Mouse (Mus musculus) right cerebral cortex, postnatal 14 days (tissue): Measurements from ENCODE around the gene Palmd.

Experiments
- DNase-seq: peaks from one replicate; pipeline ENCODE4 v3.0.0; 2022

Palmd gene

DNA sequence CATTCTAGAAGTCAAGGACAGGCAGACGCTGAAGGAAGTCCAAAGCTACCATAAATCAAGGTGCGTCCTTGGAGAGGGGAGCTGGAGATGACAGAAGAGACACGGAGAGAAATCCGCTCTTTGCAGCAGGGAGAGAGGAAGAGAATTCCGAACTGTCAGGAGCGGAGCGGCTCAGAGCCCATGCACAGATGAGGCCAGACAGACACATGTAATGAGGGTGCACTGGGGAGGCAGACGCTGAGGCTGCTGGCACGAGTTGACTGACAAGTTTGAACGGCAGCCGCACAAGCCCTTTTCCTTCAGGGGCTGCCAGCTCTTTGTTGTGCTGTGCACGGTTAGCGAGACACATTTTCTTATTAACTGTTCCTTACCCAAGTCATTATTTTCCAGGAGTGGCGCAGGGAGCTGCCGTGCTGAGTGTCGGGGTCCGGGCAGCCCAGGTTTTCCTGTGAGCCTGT is at the start of gene Palmd:
Gene Palmd (minus strand): TSS at position 448 of the 458 bp plus-strand sequence.
- peak; percentile 43 for DNase-seq

DNA sequence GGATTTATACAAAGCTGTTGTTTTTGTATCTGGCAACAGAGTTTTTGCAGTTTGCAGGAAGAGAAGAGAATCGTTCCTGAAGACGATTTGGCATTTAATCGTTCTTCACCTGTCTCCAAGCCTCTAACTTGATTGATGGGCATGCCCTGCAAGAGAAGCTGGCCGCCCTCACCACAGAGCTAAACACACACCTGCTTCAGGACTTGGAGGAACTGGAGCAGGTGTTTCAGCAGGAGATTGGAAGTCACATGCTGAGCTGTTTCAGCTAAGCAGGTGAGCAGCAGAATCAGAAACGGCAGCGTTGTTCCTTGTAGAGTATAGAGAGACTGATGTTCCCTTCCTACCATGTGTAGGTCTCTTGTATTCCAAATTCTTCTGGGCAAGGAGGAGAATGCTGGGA is 41.4 kb upstream of the Palmd start:
- no peak for DNase-seq

DNA sequence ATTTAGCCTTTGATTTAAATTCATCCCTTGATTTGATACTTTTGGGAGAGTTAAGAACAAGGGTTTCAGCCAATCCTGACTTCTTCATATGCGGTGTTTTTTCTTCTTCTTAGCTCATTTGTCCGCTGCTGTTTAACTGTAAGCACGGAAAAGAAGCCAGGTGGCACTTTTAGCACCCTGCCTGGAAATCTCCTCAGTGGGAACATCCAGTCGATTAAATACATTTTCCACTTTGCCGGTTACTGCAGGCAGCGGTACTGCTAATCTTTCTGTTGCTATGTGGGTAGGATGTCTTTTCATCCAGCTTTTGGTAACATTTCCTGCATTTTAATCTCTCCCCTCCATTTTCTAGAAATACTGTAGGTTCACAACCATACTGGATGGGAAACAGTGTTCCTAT is 38.6 kb upstream of the Palmd start:
- peak; percentile 18 for DNase-seq

DNA sequence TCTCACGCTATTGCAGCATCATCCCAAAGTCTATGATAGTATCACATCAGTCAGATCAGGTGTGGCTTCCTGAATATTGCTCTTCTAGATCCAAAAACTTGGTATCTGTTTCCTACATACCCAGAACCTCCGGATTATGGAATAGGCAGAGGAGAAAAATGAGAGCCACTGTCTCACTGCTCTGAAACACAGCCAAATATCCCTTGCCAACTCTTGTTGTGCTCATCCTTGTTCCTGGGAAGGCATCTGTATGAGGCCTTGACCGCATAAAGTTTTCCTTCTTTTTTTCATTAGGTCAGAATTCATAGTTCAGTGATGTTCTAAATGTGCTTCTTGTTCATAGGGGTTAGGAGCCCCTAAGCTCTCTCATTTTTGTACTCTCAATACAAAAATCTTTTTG is 37.8 kb upstream of the Palmd start:
- no peak for DNase-seq

DNA sequence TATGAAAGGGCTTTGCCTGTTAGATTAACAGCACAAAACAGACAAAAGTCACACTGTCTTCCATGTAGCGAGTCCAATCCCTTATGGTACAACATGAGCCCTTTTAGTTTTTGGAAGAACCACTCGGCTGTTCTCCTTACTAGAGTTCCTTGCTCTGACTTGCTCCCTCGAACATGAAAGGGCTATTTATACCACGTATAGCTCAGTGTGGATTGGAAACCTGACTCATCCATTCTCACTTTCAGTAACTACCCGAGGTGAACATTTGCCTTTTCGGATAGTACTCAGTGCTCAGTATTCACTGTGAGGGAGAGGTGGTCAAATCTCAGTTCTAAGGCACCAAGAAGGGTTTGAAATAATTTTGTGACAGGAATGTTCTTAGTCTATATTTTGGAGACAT is 34.6 kb upstream of the Palmd start:
- DNase-seq, result no peak

DNA sequence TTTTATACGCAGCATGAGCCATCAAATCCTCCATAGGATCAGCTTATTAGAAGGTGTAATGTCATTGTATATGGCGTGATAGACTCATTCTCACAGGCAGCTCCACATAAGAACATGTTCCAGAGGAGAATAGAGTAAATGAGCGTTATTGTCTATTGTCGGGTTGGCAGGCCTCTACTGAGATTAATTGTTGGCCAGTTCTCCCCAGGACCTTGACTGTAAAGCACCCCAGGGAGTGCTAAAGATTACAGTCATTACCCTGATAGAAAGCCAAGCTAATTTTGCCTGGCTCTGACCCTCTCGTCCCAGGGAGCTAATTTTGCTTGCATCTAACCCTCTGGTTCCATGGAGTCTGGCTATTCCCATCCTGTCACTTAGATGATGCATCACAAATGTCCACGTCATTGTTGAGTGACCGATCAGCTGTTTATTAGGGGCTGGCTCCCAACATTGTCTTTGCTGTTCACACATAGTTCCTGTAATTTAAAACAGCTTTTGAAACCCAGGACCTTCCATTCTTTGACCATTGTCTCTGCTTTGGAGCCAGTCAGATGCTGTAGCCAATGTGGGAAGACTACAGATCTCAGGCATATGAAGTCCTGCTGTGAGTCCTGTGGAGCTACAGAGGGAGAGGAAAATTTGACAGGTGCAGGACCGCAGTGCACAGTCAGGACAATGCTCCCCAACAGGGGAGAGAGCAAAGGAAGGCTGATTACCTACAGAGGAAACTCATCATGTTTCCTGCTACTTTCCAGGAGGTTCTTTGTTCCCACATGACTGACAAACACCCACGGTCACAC is 33.1 kb upstream of the Palmd start:
- DNase-seq, result no peak

DNA sequence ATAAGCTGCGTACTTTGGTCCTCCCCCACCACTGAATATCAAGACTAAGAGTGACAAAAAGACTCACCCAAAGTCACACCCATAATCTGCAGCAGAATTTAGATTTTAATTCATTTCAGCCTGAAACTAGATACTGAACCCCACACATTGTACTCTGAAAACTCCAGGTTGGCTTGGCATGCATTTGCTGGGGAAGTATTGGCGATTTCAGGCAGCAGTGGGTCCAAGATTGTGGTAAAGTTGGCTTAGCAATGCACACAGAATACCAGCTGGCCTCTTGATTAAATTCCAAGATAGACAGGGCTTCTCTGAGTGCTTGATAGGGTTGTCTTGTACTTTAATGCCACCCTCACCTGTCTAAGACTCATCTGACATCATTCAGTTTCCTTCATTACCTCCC is 24.2 kb upstream of the Palmd start:
- no peak for DNase-seq

DNA sequence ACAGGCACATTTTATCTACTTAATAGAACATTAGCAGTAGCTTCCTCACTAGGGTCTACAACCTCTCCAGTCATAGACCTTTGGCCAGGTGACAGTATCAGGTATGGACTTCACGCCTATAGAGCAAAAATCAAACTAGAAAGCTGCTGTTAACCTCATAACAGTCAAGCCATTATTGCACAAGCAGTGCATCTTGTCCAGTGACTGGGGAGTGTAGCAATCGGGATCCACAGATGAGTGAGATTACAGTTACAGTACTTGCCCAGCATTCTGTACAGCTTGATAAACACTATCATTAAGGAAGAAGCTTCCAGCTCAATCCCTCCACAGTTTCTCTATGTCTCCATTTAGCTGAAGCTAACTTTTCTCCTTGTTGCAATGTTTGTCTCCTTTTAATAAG is 22.4 kb upstream of the Palmd start:
- DNase-seq, result no peak

DNA sequence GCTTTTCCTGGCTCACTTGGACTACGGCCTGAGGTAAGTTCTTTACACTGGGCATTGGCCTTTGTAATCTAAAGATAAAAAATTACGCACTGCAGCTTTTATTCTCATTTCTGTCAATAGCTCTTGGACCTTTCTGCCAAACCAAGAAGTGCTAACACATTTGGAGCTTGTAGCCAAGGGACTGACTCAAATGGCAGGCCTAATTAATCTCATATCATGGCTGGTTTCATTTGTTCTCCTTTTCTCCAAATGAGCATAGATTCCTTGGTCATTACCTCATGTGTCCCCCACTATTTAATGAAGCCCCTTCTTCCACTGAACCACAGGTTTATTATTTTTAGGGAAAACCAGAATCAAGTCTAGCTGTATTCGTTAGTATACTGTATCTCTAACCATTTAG is 19.4 kb upstream of the Palmd start:
- DNase-seq, result no peak

DNA sequence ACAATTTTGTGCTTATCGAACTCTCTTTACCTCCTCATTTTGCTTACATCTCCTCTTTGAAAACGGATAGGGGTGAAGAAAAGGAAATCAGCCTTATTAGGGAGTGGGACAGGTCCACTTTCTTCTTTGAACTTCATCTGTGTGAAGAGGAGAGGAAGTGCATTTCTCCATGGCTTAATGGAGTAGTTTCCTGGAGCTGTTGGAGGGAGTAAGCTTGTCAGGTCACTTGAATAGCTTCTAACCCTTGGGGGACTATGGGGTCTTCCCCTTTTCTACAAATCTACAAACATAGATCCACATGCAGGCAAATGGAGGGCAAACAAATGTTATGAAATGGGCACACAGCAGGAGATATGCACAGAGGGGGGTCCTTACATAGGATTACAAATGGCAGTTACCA is 17.7 kb upstream of the Palmd start:
- DNase-seq, result no peak

DNA sequence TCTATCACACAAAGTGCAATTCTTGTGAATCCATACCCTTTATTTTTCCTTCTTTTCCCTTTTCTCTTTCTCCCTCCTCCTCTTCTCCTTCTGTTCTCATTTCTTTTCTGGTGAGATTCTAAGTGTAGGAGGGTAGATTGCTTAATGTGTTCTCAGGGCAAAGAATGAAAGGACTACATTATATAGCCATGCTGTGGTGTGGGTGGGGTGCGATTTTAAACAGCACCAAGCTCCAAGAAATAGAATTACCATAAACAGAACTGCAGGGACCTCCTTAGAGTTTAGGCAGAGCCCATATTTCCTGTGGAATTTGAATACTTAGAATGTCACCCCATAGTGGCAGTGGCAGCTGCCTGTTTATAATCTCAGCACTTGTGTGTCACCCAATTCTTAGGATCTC is 17.0 kb upstream of the Palmd start:
- peak; percentile 28 for DNase-seq

DNA sequence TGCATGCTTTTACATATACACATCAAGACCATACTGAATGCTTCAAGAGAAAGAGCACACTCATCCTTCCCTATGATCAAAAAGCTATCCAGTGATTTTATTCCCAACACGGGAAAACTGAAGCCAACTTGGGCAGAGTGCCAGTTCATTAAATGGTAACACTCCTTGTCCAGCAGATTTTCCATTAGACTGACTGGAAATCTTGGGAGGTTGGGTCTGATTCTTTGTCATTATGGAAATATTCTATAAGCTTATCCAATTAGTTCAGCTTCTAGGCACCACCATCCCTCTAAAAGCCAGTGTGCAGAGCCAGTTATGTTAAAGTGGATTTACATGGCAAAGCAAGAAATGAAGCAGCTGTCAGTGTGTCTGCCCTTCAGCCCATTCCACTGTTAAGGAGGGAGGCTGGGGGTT is 16.3 kb upstream of the Palmd start:
- no peak for DNase-seq

DNA sequence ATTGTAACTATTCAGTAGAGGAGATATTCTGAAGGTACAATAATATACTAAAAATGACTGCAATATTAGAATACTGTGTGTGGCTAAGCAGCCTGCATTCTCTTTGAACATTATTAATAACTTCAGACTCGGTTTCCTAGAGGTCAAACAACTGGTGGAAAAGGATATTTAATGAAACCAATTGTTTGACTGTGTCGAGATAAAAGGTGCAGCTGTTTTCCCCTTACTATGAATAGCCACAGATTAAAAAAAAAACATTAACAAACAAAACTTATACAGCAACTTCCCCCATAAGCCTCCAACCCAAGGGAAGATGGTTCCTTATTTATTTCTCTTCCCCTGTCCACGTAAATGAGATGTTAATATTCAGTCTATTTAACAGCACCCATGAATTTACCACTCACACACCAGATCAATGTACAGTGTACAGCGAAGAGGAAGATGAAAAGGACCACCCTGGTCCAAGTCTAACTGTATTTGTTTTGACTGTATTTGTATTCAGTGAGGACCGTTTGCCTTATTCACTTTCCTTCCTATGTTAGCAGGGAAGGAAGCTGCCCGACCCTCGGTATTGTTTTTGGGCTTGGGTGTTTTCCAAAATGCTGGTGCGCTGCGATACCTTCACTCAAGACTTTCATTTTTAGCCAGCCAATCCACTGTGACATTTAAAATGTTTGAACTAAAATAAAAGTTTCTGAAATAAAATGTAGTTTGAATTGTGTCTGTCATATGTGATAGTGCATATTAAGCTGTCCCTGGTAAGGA is 13.2 kb upstream of the Palmd start:
- DNase-seq, result no peak

DNA sequence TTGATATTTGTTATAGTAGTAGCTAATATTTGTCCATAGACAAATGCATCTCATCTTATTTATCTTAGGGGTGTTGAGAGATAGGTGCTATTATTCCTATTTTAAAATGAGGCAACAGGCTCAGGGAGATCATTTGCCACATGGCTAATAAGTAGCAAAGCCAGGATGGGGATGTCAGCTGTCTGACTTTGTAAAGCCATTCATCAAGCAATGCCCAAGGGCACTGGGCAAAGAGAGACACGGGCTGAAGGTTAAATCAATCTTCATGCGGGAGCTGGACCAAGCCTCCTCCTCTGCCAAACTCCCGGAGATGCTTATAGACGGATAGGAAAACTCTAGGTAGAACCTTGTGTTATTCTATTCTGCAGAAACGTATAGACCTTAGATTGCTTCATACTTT is 999 bp upstream of the Palmd start:
- DNase-seq, result no peak

DNA sequence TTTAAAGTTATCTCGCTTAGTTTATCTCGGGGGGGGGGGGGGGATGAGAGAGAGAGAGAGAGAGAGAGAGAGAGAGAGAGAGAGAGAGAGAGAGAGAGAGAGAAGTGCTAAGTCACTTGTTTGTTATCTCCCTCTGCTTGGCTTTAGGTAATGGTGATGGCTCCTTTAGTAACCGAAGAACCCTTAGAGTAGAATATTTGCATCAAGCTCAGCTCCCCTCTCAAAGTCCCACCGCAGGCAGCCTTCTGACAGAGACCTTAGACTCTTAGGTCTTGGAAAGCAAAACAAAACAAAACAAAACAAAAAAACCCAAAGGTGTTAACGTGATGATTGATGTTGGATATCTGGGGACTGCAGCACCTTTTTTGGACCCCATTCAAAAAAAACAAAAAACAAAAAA is 216 bp upstream of the Palmd start:
- DNase-seq, result no peak

DNA sequence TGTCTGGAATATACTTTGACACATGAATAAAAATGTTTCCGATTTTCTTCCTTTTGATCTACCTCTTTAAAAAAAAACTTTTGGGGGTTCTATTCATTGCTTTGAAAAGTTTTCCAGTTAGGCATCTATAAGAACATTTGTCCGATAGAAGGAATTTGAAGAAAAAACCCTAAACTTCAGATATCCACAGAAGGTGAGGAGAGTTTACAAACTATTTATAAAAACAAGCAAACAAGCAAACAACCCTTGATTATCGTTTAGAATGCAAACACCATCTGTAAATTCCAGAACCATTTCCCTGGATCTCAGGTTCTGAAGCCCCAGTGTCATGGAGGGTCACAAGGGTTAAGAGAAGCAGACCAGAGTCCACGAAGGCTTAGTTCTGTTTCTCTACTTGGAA is 820 bp downstream of the Palmd start, which contains the start of gene 4930455H04Rik:
Gene 4930455H04Rik (plus strand): TSS at position 301 of the 400 bp plus-strand sequence.
- no peak for DNase-seq

DNA sequence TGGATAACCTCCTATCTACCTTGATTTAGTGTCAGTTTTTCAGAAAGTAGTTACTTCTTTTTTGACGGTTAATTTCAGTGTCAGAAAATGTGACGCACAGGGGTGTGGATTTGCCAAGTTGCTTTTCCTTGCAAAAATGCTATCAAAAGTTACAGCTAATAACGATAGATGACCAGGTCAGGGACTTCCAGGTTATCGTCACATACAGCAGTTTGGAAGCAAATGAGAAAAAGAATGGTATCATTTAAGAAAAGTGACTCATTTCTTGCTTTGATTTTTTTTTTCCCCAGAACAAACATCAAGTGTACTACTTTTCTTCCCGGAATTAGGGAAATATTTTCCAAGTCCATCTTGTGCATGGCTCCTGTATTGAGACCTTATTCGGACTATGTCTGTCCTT is 1.4 kb downstream of the Palmd start:
- no peak for DNase-seq

DNA sequence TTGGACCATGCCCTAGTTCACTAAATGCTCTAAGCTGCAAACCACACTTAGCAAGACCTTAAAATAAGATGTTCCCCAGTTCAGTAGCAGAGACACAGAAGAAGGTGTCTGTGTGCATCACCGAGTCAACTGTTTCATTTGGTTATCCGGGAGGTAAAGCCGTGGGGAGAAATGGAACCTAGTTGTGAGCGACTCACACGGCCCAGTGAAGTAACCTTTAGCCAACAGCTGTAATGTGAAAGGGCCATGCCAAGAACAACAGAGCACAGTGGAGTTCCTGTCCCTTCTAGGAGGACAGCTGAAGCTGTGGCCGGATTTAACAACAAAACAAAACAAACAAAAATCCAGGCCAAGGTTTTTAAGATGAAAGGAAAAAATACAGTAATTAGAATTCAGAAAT is 2.0 kb downstream of the Palmd start:
- DNase-seq, result no peak

DNA sequence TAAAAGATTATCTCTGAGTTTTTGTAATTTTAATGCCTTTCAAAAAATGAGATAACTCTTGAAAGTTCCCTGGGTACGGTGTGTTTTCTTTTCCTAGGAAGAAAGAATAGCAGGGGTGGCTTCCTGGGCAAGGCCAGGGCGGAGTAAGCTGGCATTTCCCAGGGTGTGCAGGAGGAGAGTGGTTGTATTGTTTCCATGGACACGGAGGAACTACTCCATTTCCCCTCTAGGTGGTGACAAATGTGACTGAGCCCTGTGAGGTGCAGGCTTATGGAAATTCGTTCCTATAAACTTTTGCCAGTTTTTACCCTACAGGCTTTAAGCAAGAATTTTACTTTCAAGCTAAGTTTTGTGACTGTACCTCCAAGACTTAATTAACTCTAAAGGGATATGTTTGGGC is 2.6 kb downstream of the Palmd start:
- peak; percentile 40 for DNase-seq

DNA sequence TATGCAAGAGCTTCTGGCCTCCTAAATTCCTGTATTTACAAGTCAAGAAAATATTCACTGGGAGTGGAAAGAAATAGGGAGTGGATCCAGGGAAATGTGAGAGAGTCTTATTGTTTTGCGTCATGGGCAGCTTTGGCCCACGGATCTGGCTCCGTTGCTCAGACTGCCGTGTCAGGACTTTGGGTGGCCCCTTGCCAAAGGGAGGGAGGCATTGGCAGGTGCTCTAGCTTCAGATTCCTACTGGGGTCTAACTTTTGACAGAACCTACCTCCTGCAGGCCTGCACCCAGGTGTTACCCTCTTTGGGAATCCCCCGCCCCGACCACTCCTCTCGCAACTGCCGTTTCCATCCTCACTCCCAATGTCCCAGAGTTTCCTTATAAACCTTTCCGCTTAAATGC is 4.4 kb downstream of the Palmd start:
- DNase-seq, result no peak

DNA sequence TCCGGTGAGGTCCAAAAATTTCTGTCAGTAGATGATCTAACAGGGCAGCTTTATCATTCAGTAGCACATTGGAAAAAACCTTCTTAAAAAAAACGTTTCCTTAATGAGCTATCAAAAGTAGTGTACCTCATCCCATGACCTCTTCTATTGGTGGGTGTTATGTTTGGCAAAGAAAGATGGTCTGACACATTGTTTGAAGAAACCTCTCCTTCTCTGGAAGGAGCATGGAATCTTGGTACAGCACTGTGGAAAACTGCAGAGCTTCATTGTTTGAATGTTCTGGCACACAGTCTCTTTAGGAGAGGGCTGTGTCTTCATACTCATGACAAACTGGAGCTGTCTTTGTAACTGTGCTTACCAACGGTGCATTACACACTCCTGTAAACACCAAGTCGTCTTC is 5.6 kb downstream of the Palmd start:
- no peak for DNase-seq

DNA sequence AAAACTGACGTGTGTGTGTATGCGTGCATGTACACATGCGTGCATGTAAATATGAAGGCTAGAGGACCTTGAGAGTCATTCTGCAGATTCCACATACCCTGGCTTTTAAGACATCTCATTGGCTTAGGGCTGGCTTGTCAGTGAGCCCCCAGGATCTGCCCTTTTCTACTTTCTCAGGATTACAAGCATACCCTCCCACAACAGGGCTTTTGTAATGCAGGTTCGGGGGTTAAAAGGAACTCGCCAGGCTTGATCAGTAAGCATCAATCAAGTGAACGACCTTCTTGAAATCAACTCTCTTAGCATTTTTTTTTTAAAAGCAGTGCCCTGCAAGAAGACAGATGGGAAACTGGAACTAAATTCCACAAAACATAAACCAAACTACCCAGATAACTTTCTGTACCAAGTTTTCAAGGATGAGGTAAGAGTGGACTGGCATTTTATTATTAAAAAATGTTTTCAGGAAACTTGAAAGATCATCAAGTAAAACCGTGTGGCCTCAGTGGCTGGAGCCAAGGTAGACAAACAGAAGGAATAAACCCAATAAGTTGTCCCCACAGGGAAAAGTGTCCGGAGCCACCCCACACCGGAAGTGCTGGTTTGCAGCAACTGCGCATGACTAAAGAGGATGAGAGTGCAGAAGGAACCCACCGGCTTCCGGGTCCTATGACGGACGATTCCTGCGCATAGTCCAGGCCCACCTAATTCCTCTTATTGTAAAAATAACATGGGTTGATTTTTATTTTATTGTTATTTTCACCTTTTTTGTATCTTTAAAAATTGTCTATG is 7.2 kb downstream of the Palmd start:
- no peak for DNase-seq

DNA sequence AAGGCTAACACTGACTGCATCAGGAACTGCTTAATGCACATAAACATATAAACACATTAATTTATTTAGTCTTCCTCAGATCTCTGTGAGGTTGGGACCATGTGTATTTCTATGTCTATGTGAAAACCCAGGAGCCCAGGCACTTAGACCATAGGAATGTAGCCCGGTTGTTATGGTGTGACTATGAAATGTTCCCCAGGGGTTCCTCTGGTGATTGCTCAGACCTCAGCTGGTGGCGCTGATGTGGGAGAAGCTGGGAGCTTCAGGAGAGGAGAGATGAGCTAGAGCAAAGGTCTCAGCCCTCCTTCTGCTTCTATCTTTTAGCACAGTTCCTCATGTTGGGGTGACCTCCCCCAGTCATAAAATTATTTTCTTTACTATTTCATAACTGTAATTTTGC is 8.4 kb downstream of the Palmd start:
- DNase-seq, result no peak

DNA sequence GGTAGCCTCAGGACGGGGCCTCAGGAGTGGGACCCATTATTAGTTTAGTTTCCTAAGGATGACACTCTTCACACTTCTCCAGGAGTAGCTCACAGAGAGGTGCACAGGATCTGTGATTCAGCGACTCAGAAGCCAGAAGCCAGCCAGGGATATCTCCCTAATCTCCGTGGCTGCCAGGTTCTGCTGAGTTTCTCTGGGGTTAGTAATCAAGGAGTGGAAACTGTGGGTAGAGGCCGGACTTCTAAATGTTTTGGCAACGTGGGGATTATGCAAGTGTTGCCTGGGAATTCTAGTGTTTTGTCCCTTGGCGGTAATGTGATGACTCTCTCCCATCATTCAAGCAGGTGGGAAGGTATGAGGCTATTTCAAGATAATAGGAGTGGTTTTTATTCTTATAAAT is 13.7 kb downstream of the Palmd start:
- DNase-seq, result no peak
